Mouse (Mus musculus): ENCODE results near the gene Rps18.
"Not testable (repeated sequence)": the region's sequence is repeated elsewhere in the genome, so short reads cannot be mapped to it uniquely, and the experiment has no call there.

The Rps18 gene

GRCm38 (mm10) chr17:33903911-33904651 is 51.7 kb downstream of the Rps18 start:
- not testable (repeated sequence) for DNase-seq

DNA sequence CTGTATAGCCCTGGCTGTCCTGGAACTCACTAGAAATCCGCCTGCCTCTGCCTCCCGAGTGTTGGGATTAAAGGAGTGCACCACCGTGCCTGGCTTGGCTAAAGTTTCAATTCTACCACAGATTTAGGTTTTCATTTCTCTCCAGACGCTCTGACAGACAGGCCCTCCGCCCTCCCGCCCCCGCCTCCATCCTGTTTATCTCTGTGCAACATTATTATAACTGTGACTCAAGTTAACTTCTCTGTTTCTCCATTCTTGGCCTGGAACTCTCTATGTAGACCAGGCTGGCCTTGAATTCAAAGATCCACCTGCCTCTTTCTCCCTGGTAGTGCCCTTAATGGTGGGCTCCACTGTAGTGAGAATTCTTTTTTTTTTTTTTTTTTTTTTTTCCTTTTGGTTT is 53.3 kb downstream of the Rps18 start:
- DNase-seq, result no peak

GRCm38 (mm10) chr17:33902079-33902478 is 53.7 kb downstream of the Rps18 start:
- no peak for DNase-seq
